Mouse (Mus musculus) hindbrain, embryonic 16.5 days (tissue): ENCODE measurements around the gene Nod2. TPM values are rescaled to one million over a fixed set of nuclear protein-coding genes. Genes with fewer than 3 reads are reported as not detected.

Source experiments
- ATAC-seq: fragments of 200-750 bp; cut with Nextera tagmentation; 2 replicates; pipeline ENCODE4 v1.8.0; 2017; ENCODE audit warnings: moderate TSS enrichment, moderate library complexity
- H3K27ac ChIP-seq: fragments of 300-500 bp; sonication (generic); 2 replicates; pipeline ENCODE4 v1.5.1; 2014; ENCODE audit warnings: low read depth, mild to moderate bottlenecking, control low read depth, low read length, moderate library complexity
- H3K27me3 ChIP-seq: fragments of 300-500 bp; sonication (generic); replicated peaks from 2 replicates; pipeline ENCODE4 v1.6.1; 2014; ENCODE audit warnings: low read length; ENCODE audit not compliant: control insufficient read depth, insufficient read depth
- H3K36me3 ChIP-seq: fragments of 300-500 bp; sonication (generic); 2 replicates; pipeline ENCODE4 v1.6.1; 2014; ENCODE audit warnings: mild to moderate bottlenecking, low read length, moderate library complexity, mixed read lengths; ENCODE audit not compliant: control insufficient read depth, insufficient read depth
- H3K4me1 ChIP-seq: fragments of 300-500 bp; sonication (generic); 2 replicates; pipeline ENCODE4 v1.6.1; 2014; ENCODE audit warnings: low read depth, low read length; ENCODE audit not compliant: control insufficient read depth, insufficient read depth
- H3K4me2 ChIP-seq: fragments of 300-500 bp; sonication (generic); 2 replicates; pipeline ENCODE4 v1.6.1; 2014; ENCODE audit warnings: mild to moderate bottlenecking, low read length, control low read depth, moderate library complexity
- H3K4me3 ChIP-seq: fragments of 300-500 bp; sonication (generic); 2 replicates; pipeline ENCODE4 v1.5.1; 2014; ENCODE audit warnings: mild to moderate bottlenecking, low read length, control low read depth, moderate library complexity
- H3K9ac ChIP-seq: fragments of 300-500 bp; sonication (generic); 2 replicates; pipeline ENCODE4 v1.6.1; 2014; ENCODE audit warnings: low read depth, mild to moderate bottlenecking, control low read depth, low read length, moderate library complexity
- H3K9me3 ChIP-seq: fragments of 300-500 bp; sonication (generic); 2 replicates; pipeline ENCODE4 v1.6.1; 2014; ENCODE audit warnings: mild to moderate bottlenecking, low read length, moderate library complexity; ENCODE audit not compliant: control insufficient read depth
- WGBS: fragments of 180-500 bp; shearing (Covaris S2); extraction: QIAGEN DNeasy Blood & Tissue Kit; methylation state at CpG from one replicate; pipeline ENCODE4 v1.1.7; 2014; 5-methylcytosine and 5-hydroxymethylcytosine counted together
- polyA plus RNA-seq: library from polyadenylated mRNA; unstranded; fragments of >200 nt; fragmentation: Nextera tagmentation; extraction: Ambion mirVana; gene quantifications from 2 replicates; pipeline ENCODE4 v1.2.1, GENCODE M21; 2015

The Nod2 gene
- polyA plus RNA-seq = 0.17 and 0.20 TPM in 2 replicates

DNA sequence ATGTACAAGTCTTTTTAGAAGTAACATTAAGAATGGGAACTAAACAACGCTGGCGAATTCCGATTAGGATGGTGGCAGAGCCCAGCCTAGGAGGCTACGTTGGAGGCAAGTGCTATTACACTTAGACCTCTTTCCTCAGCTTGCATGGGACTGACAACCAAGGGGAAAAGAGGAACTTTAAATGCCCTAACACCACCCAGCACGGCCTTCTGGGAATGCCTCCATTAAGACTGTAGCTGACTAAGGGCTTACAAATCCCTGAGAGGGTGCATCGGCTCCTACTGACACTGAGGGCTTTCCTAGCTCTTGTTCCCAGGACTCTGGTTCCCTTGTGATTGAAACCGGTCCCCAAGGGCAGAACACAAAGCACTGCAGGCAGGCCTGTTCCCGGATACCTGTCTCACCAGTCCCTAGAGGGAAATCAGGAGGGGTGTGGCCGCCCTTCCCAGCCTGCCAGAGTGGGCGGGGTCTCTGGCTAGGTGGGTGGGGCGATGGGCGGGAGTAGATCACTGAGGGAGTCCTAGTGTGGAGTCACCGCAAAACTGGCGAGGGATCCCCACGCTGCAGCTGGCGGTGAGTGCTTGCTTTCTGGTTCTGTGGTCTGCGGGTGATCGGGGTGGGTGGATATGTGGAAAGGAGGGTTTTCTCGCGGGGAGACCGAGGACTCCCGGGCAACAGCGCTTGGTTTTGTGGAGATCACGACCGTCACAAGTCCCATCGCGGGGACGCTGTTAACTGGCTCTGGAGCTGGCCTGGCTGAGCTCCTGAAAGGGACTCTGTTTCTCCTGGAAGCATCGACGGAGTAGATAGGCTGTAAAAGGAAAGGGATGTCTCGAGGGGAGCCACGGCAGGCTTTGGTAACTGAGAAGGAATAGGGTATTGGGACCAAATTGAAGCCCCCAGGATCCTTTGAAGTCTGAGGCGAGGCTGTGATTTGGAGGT, at the start of gene Nod2:
TSS of gene Nod2 (plus strand) at position 479 of the 942 bp plus-strand sequence.
- WGBS = 9% methylated on average over 33 of the region's 33 CpGs
- 0 out of 2 replicates have a peak, but pooled peaks cover 4% of the 10 kb centered on the region for H3K4me1 ChIP-seq
- peak within 1 kb of the TSS; percentile 36 for H3K4me3 ChIP-seq
- H3K9me3 ChIP-seq = no peaks in the 10 kb centered on the region
- ATAC-seq = peak; percentile 60; the same call in 1 of the 2 replicates
- peak within 1 kb of the TSS; percentile 56 for H3K4me2 ChIP-seq
- H3K9ac ChIP-seq = peak within 1 kb of the TSS; percentile 50
- peaks cover 2% of the 10 kb centered on the region; the same call in 1 of the 2 replicates for H3K27me3 ChIP-seq
- no peaks in the 10 kb centered on the region for H3K36me3 ChIP-seq
- no peak within 1 kb of the TSS for H3K27ac ChIP-seq

GRCm38 (mm10) chr8:88598578-88598977, 48.5 kb upstream of the Nod2 start:
- Histone ChIP-seq H3K4me3 (no peak overlapping the region), H3K36me3 (no peaks in the 10 kb centered on the region), H3K27ac (no peak overlapping the region), H3K4me1 (peaks cover 6% of the 10 kb centered on the region), H3K9me3 (no peaks in the 10 kb centered on the region), H3K9ac (no peak overlapping the region), H3K27me3 (no peaks in the 10 kb centered on the region), H3K4me2 (no peak overlapping the region)
- 63% methylated on average over 5 of the region's 5 CpGs for WGBS
- no peak for ATAC-seq

DNA sequence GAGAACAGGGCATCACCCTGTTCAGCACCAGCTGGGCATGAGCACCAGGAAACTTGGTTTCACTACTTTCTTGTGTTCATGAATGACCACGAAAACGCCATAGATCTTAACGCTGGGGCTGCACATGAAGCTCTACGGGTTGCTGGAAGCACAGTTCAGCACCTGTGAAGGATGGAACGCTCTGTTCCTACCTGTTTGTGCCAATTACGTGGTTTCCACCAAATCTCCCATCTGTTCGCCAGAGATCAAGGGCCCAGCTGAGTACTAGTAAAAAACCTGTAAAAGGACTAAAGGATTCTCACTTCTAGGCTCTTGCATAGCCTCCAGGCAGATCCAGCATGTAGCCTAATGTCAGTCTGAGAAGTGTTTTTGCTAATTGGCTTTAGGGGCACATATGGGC, 47.6 kb upstream of the Nod2 start:
- Histone ChIP-seq H3K9me3 (no peaks in the 10 kb centered on the region), H3K4me2 (no peak overlapping the region), H3K27me3 (no peaks in the 10 kb centered on the region), H3K27ac (no peak overlapping the region), H3K36me3 (no peaks in the 10 kb centered on the region), H3K4me3 (no peak overlapping the region), H3K9ac (no peak overlapping the region), H3K4me1 (peaks cover 14% of the 10 kb centered on the region)
- no peak for ATAC-seq
- 80% methylated on average over 7 of the region's 7 CpGs for WGBS

GRCm38 (mm10) chr8:88603446-88603989, 43.6 kb upstream of the Nod2 start:
- no peaks in the 10 kb centered on the region for H3K27me3 ChIP-seq
- H3K4me2 ChIP-seq = peak overlapping the region; percentile 76
- no peaks in the 10 kb centered on the region for H3K9me3 ChIP-seq
- peak; percentile 59; the same call in 1 of the 2 replicates for ATAC-seq
- peak overlapping the region; percentile 9; the same call in 1 of the 2 replicates for H3K27ac ChIP-seq
- WGBS = 3% methylated on average over 10 of the region's 10 CpGs
- H3K9ac ChIP-seq = peak overlapping the region; percentile 55
- H3K4me1 ChIP-seq = peaks cover 17% of the 10 kb centered on the region
- peak overlapping the region; percentile 37 for H3K4me3 ChIP-seq
- no peaks in the 10 kb centered on the region for H3K36me3 ChIP-seq

DNA sequence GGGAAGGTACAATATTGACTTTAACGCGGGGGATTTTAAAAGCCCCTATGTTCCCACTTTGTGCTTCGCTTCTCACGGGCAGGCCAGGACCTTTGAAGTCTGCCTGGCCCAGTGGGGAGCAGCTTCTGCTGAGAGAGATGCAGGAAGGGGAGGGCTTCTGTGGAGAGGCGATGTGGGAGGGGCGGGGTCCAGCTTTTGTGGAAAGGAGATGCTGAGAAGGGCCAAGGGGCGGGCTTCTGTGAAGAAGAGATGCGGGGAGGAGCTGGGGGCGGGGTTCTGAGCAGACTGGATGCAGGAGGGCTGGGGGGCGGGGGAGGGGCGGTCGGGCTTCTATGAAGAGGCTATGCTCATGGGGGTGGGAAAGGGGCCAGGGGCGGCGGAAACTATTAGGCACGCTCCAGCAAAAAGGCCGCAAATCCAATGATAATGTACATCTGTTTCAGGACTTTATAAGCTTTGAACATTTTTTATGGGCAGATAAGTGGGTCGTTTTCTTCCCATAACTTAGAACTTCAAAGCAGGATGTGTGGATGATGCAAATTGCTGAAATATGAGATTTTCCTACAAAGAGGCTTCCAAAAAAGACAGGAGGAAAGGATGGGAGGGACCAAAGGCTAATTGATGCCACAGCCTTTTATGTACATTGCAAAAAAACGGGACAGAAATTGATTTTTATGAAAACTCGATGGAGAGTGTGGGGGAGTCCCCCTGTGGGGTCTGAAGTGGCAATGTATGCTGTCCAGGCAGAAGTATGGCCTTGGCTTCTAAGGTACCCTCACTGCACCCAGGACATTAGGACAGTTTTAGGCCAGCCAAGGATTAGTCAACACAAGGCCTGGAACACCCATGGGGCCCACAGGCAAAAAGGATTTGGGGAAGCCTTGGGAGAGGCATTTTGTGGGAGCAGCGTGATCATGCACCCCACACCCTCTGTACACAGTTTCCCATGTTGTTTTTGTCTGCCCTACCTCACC, 42.8 kb upstream of the Nod2 start:
- H3K27me3 ChIP-seq = no peaks in the 10 kb centered on the region
- H3K4me1 ChIP-seq = peaks cover 17% of the 10 kb centered on the region
- H3K9me3 ChIP-seq = no peaks in the 10 kb centered on the region
- peak; percentile 91 for ATAC-seq
- H3K4me3 ChIP-seq = peak overlapping the region; percentile 37
- 7% methylated on average over 20 of the region's 20 CpGs for WGBS
- no peak overlapping the region; the same call in 1 of the 2 replicates for H3K27ac ChIP-seq
- H3K9ac ChIP-seq = peak overlapping the region; percentile 55
- H3K4me2 ChIP-seq = peak overlapping the region; percentile 76
- H3K36me3 ChIP-seq = no peaks in the 10 kb centered on the region

DNA sequence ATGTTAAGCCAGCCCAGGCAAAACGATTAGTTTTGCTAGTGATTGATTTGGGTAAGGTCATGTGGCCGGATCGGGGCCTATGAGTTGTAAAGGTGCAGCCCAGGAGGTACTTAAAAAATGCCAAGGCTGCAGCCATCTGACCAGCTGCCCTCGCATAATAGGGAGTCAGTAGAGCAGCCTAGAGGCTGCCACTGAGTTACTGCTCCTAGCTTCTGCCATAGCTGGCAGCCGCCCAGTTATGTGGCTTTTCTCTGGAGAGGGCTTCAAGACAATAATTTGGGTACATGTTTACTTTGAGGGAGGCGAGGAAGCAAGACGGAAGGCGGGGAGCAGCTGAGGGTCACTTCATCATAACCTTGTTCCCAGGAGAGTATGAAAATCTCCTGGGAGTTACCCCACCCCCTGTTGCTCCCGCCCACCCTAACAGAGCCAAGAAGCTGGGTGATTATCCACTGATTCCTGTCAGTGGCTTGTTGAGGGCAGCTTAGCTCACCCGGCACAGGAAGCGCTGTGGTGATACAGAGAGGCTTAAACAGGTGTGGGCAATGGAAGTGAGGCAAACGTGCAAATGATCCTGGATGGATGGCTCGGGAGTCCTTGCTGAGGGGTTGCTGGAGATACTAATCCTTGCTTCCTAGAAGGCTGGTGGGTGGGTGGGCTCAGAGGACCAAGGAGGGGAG, 41.6 kb upstream of the Nod2 start:
- no peak for ATAC-seq
- Histone ChIP-seq H3K27me3 (no peaks in the 10 kb centered on the region), H3K36me3 (no peaks in the 10 kb centered on the region), H3K4me3 (no peak overlapping the region), H3K4me2 (no peak overlapping the region), H3K4me1 (peaks cover 17% of the 10 kb centered on the region), H3K9me3 (no peaks in the 10 kb centered on the region), H3K9ac (no peak overlapping the region), H3K27ac (no peak overlapping the region)
- 48% methylated on average over 13 of the region's 13 CpGs for WGBS

DNA sequence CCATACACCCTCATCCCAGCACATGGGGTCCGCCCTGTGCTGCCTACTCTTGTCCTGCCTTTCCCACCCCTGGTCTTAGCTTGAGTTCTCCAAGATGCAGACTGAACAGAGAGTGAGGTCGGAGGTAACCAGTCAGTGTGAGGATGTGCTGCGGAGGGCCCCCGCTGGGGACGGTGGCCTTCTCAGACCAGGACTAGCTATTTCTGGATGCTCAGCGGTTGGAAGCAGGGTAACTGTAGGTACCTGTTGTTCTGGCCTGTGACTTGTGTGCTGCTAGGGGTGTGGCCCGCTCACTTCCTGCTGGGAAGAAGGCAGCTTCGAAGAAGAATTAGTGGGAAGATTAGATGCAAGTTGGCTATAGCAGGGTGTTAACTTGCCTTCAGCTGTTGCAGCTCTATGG, 38.1 kb upstream of the Nod2 start:
- H3K4me2 ChIP-seq = no peak overlapping the region
- WGBS = 83% methylated on average over 8 of the region's 8 CpGs
- ATAC-seq = no peak
- no peak overlapping the region for H3K4me3 ChIP-seq
- no peaks in the 10 kb centered on the region for H3K27me3 ChIP-seq
- H3K36me3 ChIP-seq = no peaks in the 10 kb centered on the region
- peaks cover 7% of the 10 kb centered on the region for H3K4me1 ChIP-seq
- H3K9me3 ChIP-seq = no peaks in the 10 kb centered on the region
- H3K9ac ChIP-seq = no peak overlapping the region
- H3K27ac ChIP-seq = no peak overlapping the region

- WGBS = 54% methylated on average over 6 of the region's 6 CpGs
- no peak overlapping the region for H3K4me2 ChIP-seq
- H3K27ac ChIP-seq = no peak overlapping the region
- no peaks in the 10 kb centered on the region for H3K9me3 ChIP-seq
- no peak overlapping the region for H3K4me3 ChIP-seq
- no peak overlapping the region for H3K9ac ChIP-seq
- no peak for ATAC-seq
- H3K4me1 ChIP-seq = no peaks in the 10 kb centered on the region; the same call in 1 of the 2 replicates
- no peaks in the 10 kb centered on the region for H3K27me3 ChIP-seq
- no peaks in the 10 kb centered on the region for H3K36me3 ChIP-seq
These were observed 36.8 kb upstream of the Nod2 start for GRCm38 (mm10) chr8:88610271-88610670.
